In the genomic region with DNA sequence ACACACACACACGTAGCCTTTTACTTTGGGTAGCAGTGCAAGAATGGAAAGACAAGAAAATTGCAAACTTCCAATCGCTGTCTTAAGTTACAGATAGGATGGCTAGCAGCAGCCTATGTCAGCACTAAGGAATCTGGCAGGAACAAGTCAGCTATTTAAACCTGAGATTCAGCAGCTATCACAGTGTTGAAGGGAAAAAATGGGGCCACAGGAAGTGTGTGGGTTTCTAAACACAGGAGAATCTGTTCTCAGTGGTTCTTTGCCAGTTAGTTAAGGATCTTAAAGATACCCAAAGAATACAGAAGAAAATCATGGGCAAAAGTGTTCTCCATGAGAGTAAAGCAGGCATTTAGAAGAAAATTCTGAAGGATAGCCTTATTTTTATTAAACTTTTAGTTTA, we compare ENCODE assay signal across 23 mouse cellular contexts.
DNase-seq lines count a peak whose midpoint lies in the region; ATAC-seq and TF ChIP-seq lines count a peak whose summit lies in the region.
"Had no signal": no experiment of that assay in that cellular context is flagged by ENCODE, and none has a peak within 500 bp of the region (broad histone marks: within the 10 kb centered on the region; RNA-seq: fewer than 3 reads in every experiment).

No protein-coding gene starts in this region.

- no peak overlapping the region for H3K4me2 ChIP-seq in lung, embryonic 14.5 days
- H3K4me2 ChIP-seq: embryonic facial prominence, embryonic 12.5 days; forebrain, embryonic 15.5 days; kidney, embryonic 15.5 days; limb, embryonic 13.5 days; liver, embryonic 13.5 days had no signal

- no peaks in the 10 kb centered on the region for H3K36me3 ChIP-seq in lung, embryonic 14.5 days (ENCODE audit: insufficient read depth)
- H3K36me3 ChIP-seq: embryonic facial prominence, embryonic 12.5 days; forebrain, embryonic 15.5 days; liver, embryonic 13.5 days; midbrain, embryonic 10.5 days had no signal

- no peaks in the 10 kb centered on the region for H3K4me1 ChIP-seq in lung, embryonic 14.5 days (ENCODE audit: insufficient read depth)
- H3K4me1 ChIP-seq: embryonic facial prominence, embryonic 12.5 days; kidney, embryonic 15.5 days; limb, embryonic 13.5 days; liver, embryonic 13.5 days; midbrain, embryonic 10.5 days had no signal

- no peaks in the 10 kb centered on the region for H3K9me3 ChIP-seq in lung, embryonic 14.5 days (ENCODE audit: low read depth, low read length)
- H3K9me3 ChIP-seq: embryonic facial prominence, embryonic 12.5 days; forebrain, embryonic 15.5 days; kidney, embryonic 15.5 days; limb, embryonic 13.5 days; liver, embryonic 13.5 days; midbrain, embryonic 10.5 days had no signal

- intact Hi-C loops in gastrocnemius, adult 2 months (cut with DNase I): no loop called here
- intact Hi-C loops in gastrocnemius, postnatal 14 days (cut with DNase I; ENCODE audit: low total_unique reads): no loop called here

- WGBS in lung, embryonic 14.5 days: 52% methylated on average over 2 of the region's 2 CpGs

- no peak overlapping the region for H3K4me3 ChIP-seq in gastrocnemius, adult 2 months
- no peak overlapping the region for H3K4me3 ChIP-seq in lung, embryonic 14.5 days (ENCODE audit: low read depth, low read length)
- H3K4me3 ChIP-seq: embryonic facial prominence, embryonic 12.5 days; forebrain, embryonic 15.5 days; kidney, embryonic 15.5 days; limb, embryonic 13.5 days; liver, embryonic 13.5 days; midbrain, embryonic 10.5 days had no signal

- no peak for TF ChIP-seq CTCF in gastrocnemius, adult 2 months (IDR thresholded peaks at IDR 0.05)
- TF ChIP-seq CTCF in lung, embryonic 14.5 days (IDR thresholded peaks at IDR 0.05; ENCODE audit: low read depth): no peak

- no peaks in the 10 kb centered on the region for H3K27me3 ChIP-seq in lung, embryonic 14.5 days (ENCODE audit: insufficient read depth, low read length)
- H3K27me3 ChIP-seq: embryonic facial prominence, embryonic 12.5 days; forebrain, embryonic 15.5 days; kidney, embryonic 15.5 days; limb, embryonic 13.5 days; liver, embryonic 13.5 days had no signal

- no peak for ATAC-seq in lung, embryonic 14.5 days (ENCODE audit: insufficient read depth)
- ATAC-seq: forebrain, embryonic 15.5 days; hindbrain, postnatal 0 days; intestine, postnatal 0 days had no signal

- no peak for DNase-seq in gastrocnemius, adult 2 months
- no peak for DNase-seq in gastrocnemius, postnatal 14 days
- DNase-seq in lung, embryonic 14.5 days: peak; percentile 8
- no peak for DNase-seq in lung, adult 18-20 months
- DNase-seq in left cerebral cortex, adult 18-20 months (ENCODE audit: low spot score in 2 of 2): peak; percentile 17 to 59
- peak; percentile 30 to 72 for DNase-seq in right cerebral cortex, postnatal 36 days (ENCODE audit: low spot score in 2 of 2)
- no peak for DNase-seq in testis, postnatal 10 days (ENCODE audit: low spot score)
- DNase-seq in urinary bladder, postnatal 25 days (ENCODE audit: low spot score): no peak
- DNase-seq: cerebellum, adult 9-11 months; gastrocnemius, postnatal 25 days; heart, postnatal 4 days; kidney, postnatal 4 days; layer of hippocampus, adult 9-11 months; liver, embryonic 13.5 days; thymus, postnatal 36 days had no signal

- no peak overlapping the region for H3K9ac ChIP-seq in lung, embryonic 14.5 days
- H3K9ac ChIP-seq: embryonic facial prominence, embryonic 12.5 days; forebrain, embryonic 15.5 days; kidney, embryonic 15.5 days; limb, embryonic 13.5 days; liver, embryonic 13.5 days had no signal

- H3K27ac ChIP-seq in gastrocnemius, adult 2 months: peak overlapping the region; percentile 29
- no peak overlapping the region for H3K27ac ChIP-seq in lung, embryonic 14.5 days (ENCODE audit: low read depth)
- H3K27ac ChIP-seq: embryonic facial prominence, embryonic 12.5 days; forebrain, embryonic 15.5 days; hindbrain, postnatal 0 days; kidney, embryonic 15.5 days; limb, embryonic 13.5 days; liver, embryonic 13.5 days; macrophage; midbrain, embryonic 10.5 days had no signal

Comparison
In these comparisons a context has a peak if more than half of its experiments do, and no peak if none do; other contexts are left out.
1. DNase-seq: peak in lung, embryonic 14.5 days (single experiment), left cerebral cortex, adult 18-20 months (2 of 2) and right cerebral cortex, postnatal 36 days (2 of 2); none in gastrocnemius, adult 2 months (single experiment), gastrocnemius, postnatal 14 days (single experiment), lung, adult 18-20 months (0 of 2), testis, postnatal 10 days (single experiment) and urinary bladder, postnatal 25 days (single experiment).